Mouse (Mus musculus) 3134 (cell line): ENCODE measurements around the gene 3110040M04Rik.
"Not testable (repeated sequence)": the region's sequence is repeated elsewhere in the genome, so short reads cannot be mapped to it uniquely, and the experiment has no call there.

Source experiments
- DNase-seq: peaks from one replicate; pipeline ENCODE4 v3.0.0-alpha.2; 2011; ENCODE audit warnings: low spot score; ENCODE audit not compliant: insufficient read length; ENCODE audit errors: extremely low read depth

3110040M04Rik gene

GRCm38 (mm10) chr1:151203818-151204217 is at the start of gene 3110040M04Rik:
3110040M04Rik (plus strand) TSS chr1:151204121.
- not testable (repeated sequence) for DNase-seq

GRCm38 (mm10) chr1:151154131-151154530 is 49.8 kb upstream of the 3110040M04Rik start:
- not testable (repeated sequence) for DNase-seq

- no peak for DNase-seq
Measured at GRCm38 (mm10) chr1:151156129-151156528, 47.8 kb upstream of the 3110040M04Rik start.

GRCm38 (mm10) chr1:151156777-151157632 is 46.9 kb upstream of the 3110040M04Rik start:
- DNase-seq: no peak

- DNase-seq: no peak
Measured at GRCm38 (mm10) chr1:151157963-151158856, 45.7 kb upstream of the 3110040M04Rik start.

GRCm38 (mm10) chr1:151158857-151159510 is 44.9 kb upstream of the 3110040M04Rik start:
- DNase-seq: no peak

- DNase-seq: no peak
Measured at GRCm38 (mm10) chr1:151166031-151166430, 37.9 kb upstream of the 3110040M04Rik start.

- no peak for DNase-seq
Measured at GRCm38 (mm10) chr1:151167297-151168047, 36.4 kb upstream of the 3110040M04Rik start.

GRCm38 (mm10) chr1:151168637-151169036 is 35.3 kb upstream of the 3110040M04Rik start:
- no peak for DNase-seq

GRCm38 (mm10) chr1:151171572-151172461 is 32.1 kb upstream of the 3110040M04Rik start:
- DNase-seq: peak; percentile 41

GRCm38 (mm10) chr1:151177030-151177936 is 26.6 kb upstream of the 3110040M04Rik start:
- no peak for DNase-seq

- no peak for DNase-seq
Measured at GRCm38 (mm10) chr1:151177937-151178271, 26.0 kb upstream of the 3110040M04Rik start.

- no peak for DNase-seq
Measured at GRCm38 (mm10) chr1:151178505-151179083, 25.3 kb upstream of the 3110040M04Rik start.

GRCm38 (mm10) chr1:151180167-151180566 is 23.8 kb upstream of the 3110040M04Rik start:
- no peak for DNase-seq

- not testable (repeated sequence) for DNase-seq
Measured at GRCm38 (mm10) chr1:151182266-151182665, 21.7 kb upstream of the 3110040M04Rik start, which contains the start of gene Gm47985. Gm47985 (plus strand) TSS chr1:151182537.

GRCm38 (mm10) chr1:151186186-151186585 is 17.7 kb upstream of the 3110040M04Rik start:
- DNase-seq: not testable (repeated sequence)

- not testable (repeated sequence) for DNase-seq
Measured at GRCm38 (mm10) chr1:151186879-151187424, 17.0 kb upstream of the 3110040M04Rik start.
